Mouse (Mus musculus): Measurements from ENCODE around the gene Foxd1. TPM values are rescaled to one million over a fixed set of nuclear protein-coding genes. Genes with fewer than 3 reads are reported as not detected.

Foxd1 gene
- total RNA-seq, 2 experiments from 2014 or later = not detected

GRCm38 (mm10) chr13:98353709-98354089 is 343 bp upstream of the Foxd1 start:
- no peak for ATAC-seq (replicated peaks; ENCODE audit: low FRiP score, poor library complexity, severe bottlenecking)

- no peak for ATAC-seq (replicated peaks; ENCODE audit: low FRiP score, poor library complexity, severe bottlenecking)
Observed at GRCm38 (mm10) chr13:98354871-98355558, 973 bp downstream of the Foxd1 start.

GRCm38 (mm10) chr13:98355559-98356111 is 1.6 kb downstream of the Foxd1 start:
- no peak for ATAC-seq (replicated peaks; ENCODE audit: low FRiP score, poor library complexity, severe bottlenecking)

GRCm38 (mm10) chr13:98356176-98356972 is 2.3 kb downstream of the Foxd1 start:
- ATAC-seq (replicated peaks; ENCODE audit: low FRiP score, poor library complexity, severe bottlenecking) = no peak

GRCm38 (mm10) chr13:98356973-98357425 is 3.0 kb downstream of the Foxd1 start:
- ATAC-seq (replicated peaks; ENCODE audit: low FRiP score, poor library complexity, severe bottlenecking) = no peak

GRCm38 (mm10) chr13:98357433-98358423 is 3.7 kb downstream of the Foxd1 start:
- ATAC-seq (replicated peaks; ENCODE audit: low FRiP score, poor library complexity, severe bottlenecking) = no peak

- ATAC-seq (replicated peaks; ENCODE audit: low FRiP score, poor library complexity, severe bottlenecking) = no peak
Observed at GRCm38 (mm10) chr13:98358424-98359181, 4.6 kb downstream of the Foxd1 start.

GRCm38 (mm10) chr13:98359337-98359736 is 5.3 kb downstream of the Foxd1 start:
- ATAC-seq (replicated peaks; ENCODE audit: low FRiP score, poor library complexity, severe bottlenecking) = no peak

GRCm38 (mm10) chr13:98360391-98360790 is 6.3 kb downstream of the Foxd1 start:
- ATAC-seq (replicated peaks; ENCODE audit: low FRiP score, poor library complexity, severe bottlenecking) = no peak

GRCm38 (mm10) chr13:98361161-98361560 is 7.1 kb downstream of the Foxd1 start:
- no peak for ATAC-seq (replicated peaks; ENCODE audit: low FRiP score, poor library complexity, severe bottlenecking)

GRCm38 (mm10) chr13:98363046-98363445 is 9.0 kb downstream of the Foxd1 start:
- no peak for ATAC-seq (replicated peaks; ENCODE audit: low FRiP score, poor library complexity, severe bottlenecking)

- no peak for ATAC-seq (replicated peaks; ENCODE audit: low FRiP score, poor library complexity, severe bottlenecking)
Observed at GRCm38 (mm10) chr13:98365081-98365480, 11.0 kb downstream of the Foxd1 start.

GRCm38 (mm10) chr13:98365766-98366421 is 11.9 kb downstream of the Foxd1 start:
- no peak for ATAC-seq (replicated peaks; ENCODE audit: low FRiP score, poor library complexity, severe bottlenecking)

GRCm38 (mm10) chr13:98366469-98367275 is 12.6 kb downstream of the Foxd1 start:
- ATAC-seq (replicated peaks; ENCODE audit: low FRiP score, poor library complexity, severe bottlenecking) = no peak

- ATAC-seq (replicated peaks; ENCODE audit: low FRiP score, poor library complexity, severe bottlenecking) = no peak
Observed at GRCm38 (mm10) chr13:98367601-98368000, 13.6 kb downstream of the Foxd1 start.

- no peak for ATAC-seq (replicated peaks; ENCODE audit: low FRiP score, poor library complexity, severe bottlenecking)
Observed at GRCm38 (mm10) chr13:98369046-98369445, 15.0 kb downstream of the Foxd1 start.

- ATAC-seq (replicated peaks; ENCODE audit: low FRiP score, poor library complexity, severe bottlenecking) = no peak
Observed at GRCm38 (mm10) chr13:98374560-98374959, 20.5 kb downstream of the Foxd1 start.

GRCm38 (mm10) chr13:98374979-98375378 is 20.9 kb downstream of the Foxd1 start:
- no peak for ATAC-seq (replicated peaks; ENCODE audit: low FRiP score, poor library complexity, severe bottlenecking)
